In the genomic region with DNA sequence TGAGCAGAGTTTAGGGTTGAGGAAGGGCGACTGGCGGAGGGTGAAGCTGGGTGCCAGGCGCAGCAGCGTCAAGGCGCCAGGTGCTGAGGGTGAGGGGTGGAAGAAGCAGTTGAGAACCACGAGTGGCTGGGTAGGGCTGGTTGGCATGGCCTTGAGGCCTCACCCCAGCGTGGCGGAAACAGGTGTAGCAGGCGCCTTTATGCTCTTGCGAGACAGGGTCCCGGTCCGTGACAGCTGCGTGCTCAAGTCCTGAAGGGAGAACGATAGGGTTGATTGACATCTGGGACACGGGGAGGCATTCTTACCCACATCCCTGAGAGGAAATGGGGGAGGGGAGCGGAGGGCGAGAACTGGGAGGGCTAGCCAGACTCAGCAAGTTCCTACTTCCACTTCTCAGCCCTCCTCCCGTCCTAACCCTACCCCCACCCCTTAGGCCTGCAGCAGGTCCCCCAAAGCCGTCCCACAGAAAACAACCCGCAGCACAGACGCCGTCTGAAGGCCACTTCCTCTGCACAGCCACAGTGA, we compare ENCODE assay signal across 1 mouse cellular context.
A peak's percentile ranks its signal among the peaks of the same experiment; 100 is the strongest.
TF ChIP-seq lines count a peak whose summit lies in the region.

No protein-coding gene starts in this region.

TF ChIP-seq in MEL, 35 proteins besides CTCF, POLR2A, EP300 and RAD21:
- TF ChIP-seq MAX (IDR thresholded peaks at IDR 0.05; ENCODE audit: low read length) (peak; percentile 77), E2F4 (IDR thresholded peaks at IDR 0.05; ENCODE audit: borderline replicate concordance, low read depth, low read length) (no peak), MYC (IDR thresholded peaks at IDR 0.05; ENCODE audit: low read depth, low read length) (peak; percentile 74; the same call in 1 of the 2 replicates), BHLHE40 (IDR thresholded peaks at IDR 0.05; ENCODE audit: borderline replicate concordance, low read depth, low read length) (peak; percentile 79), JUND (IDR thresholded peaks at IDR 0.05; ENCODE audit: low read depth, low read length) (no peak), CHD1 (IDR thresholded peaks at IDR 0.05; ENCODE audit: low read depth, low read length) (peak; percentile 80; the same call in 1 of the 2 replicates), ELF1 (IDR thresholded peaks at IDR 0.05; ENCODE audit: low read depth, low read length) (peak; percentile 71), UBTF (IDR thresholded peaks at IDR 0.05; ENCODE audit: borderline replicate concordance, insufficient read depth, low read depth, low read length) (no peak), POLR2AphosphoS5 (IDR thresholded peaks at IDR 0.05; ENCODE audit: borderline replicate concordance, low read depth, low read length) (no peak), HCFC1 (IDR thresholded peaks at IDR 0.05; ENCODE audit: low read depth, low read length) (peak; percentile 51; the same call in 1 of the 2 replicates), TCF12 (IDR thresholded peaks at IDR 0.05; ENCODE audit: low read depth, low read length) (peak; percentile 75), NELFE (IDR thresholded peaks at IDR 0.05; ENCODE audit: low read depth, low read length) (peak; percentile 56), CHD2 (IDR thresholded peaks at IDR 0.05; ENCODE audit: low read length) (peak; percentile 87), ZMIZ1 (IDR thresholded peaks at IDR 0.05; ENCODE audit: low read depth, low read length) (peak; percentile 1; the same call in 1 of the 2 replicates), TBP (IDR thresholded peaks at IDR 0.05; ENCODE audit: low read depth, low read length) (peak; percentile 51; the same call in 1 of the 2 replicates), ETS1 (IDR thresholded peaks at IDR 0.05; ENCODE audit: low read depth, low read length) (peak; percentile 92), SMC3 (IDR thresholded peaks at IDR 0.05; ENCODE audit: low read depth, low read length) (no peak), SIN3A (IDR thresholded peaks at IDR 0.05; ENCODE audit: low read length) (peak; percentile 85), RCOR1 (IDR thresholded peaks at IDR 0.05; ENCODE audit: low read depth, low read length) (no peak), USF1 (IDR thresholded peaks at IDR 0.05; ENCODE audit: low read depth, low read length) (no peak), MYB (IDR thresholded peaks at IDR 0.05; ENCODE audit: low read depth, low read length) (0 out of 2 replicates have a peak, but pooled peaks have one; percentile 19), GATA1 (IDR thresholded peaks at IDR 0.05; ENCODE audit: low read depth, low read length) (peak; percentile 42; the same call in 1 of the 2 replicates), MAZ (IDR thresholded peaks at IDR 0.05; ENCODE audit: low read depth, low read length) (peak; percentile 94), ZC3H11A (IDR thresholded peaks at IDR 0.05; ENCODE audit: low read depth, low read length) (no peak), TAL1 (IDR thresholded peaks at IDR 0.05; ENCODE audit: low read length) (peak; percentile 66), MXI1 (IDR thresholded peaks at IDR 0.05; ENCODE audit: low read depth, low read length) (peak; percentile 74)
